ENCODE assay signal across 28 mouse cellular contexts in genomic region chrX:139366837-139367528, GRCm38 (mm10). TPM values are rescaled to one million over a fixed set of nuclear protein-coding genes. Genes with fewer than 3 reads are reported as not detected.
DNase-seq lines count a peak whose midpoint lies in the region; ATAC-seq and TF ChIP-seq lines count a peak whose summit lies in the region.
"Had no signal": no experiment of that assay in that cellular context is flagged by ENCODE, and none has a peak within 500 bp of the region (broad histone marks: within the 10 kb centered on the region; RNA-seq: fewer than 3 reads in every experiment).

No protein-coding gene starts in this region.

- H3K27me3 ChIP-seq in heart, postnatal 0 days (ENCODE audit: control insufficient read depth, insufficient read depth, low read length) = no peaks in the 10 kb centered on the region
- no peaks in the 10 kb centered on the region for H3K27me3 ChIP-seq in lung, embryonic 15.5 days
- H3K27me3 ChIP-seq in MEL (ENCODE audit: control insufficient read depth in 1 of 2, insufficient read depth in 2 of 2, low read length in 2 of 2) = no peaks in the 10 kb centered on the region
- no peaks in the 10 kb centered on the region for H3K27me3 ChIP-seq in intestine, postnatal 0 days (replicated peaks; ENCODE audit: control insufficient read depth, insufficient read depth, low read length)
- H3K27me3 ChIP-seq: megakaryocyte, embryonic 14.5 days had no signal

- TF ChIP-seq RAD21 in MEL (IDR thresholded peaks at IDR 0.05; ENCODE audit: low read depth, low read length) = peak; percentile 48

- no peak overlapping the region for H3K27ac ChIP-seq in heart, postnatal 0 days (ENCODE audit: low read depth)
- no peak overlapping the region for H3K27ac ChIP-seq in lung, embryonic 15.5 days
- H3K27ac ChIP-seq in MEL (ENCODE audit: control insufficient read depth, low read depth, low read length) = no peak overlapping the region
- H3K27ac ChIP-seq in intestine, postnatal 0 days (ENCODE audit: low read depth, low read length) = no peak overlapping the region

- no peak for TF ChIP-seq POLR2A in MEL (IDR thresholded peaks at IDR 0.05; ENCODE audit: control insufficient read depth in 1 of 2, insufficient read depth in 1 of 2, low read depth in 1 of 2, low read length in 2 of 2, poor library complexity in 1 of 2)

- no peaks in the 10 kb centered on the region for H3K79me2 ChIP-seq in MEL (ENCODE audit: control insufficient read depth, insufficient read depth, low read length, poor library complexity)

- H3K4me3 ChIP-seq in heart, postnatal 0 days (ENCODE audit: low read depth, low read length) = no peak overlapping the region
- H3K4me3 ChIP-seq in lung, embryonic 15.5 days = no peak overlapping the region
- H3K4me3 ChIP-seq in MEL (ENCODE audit: control insufficient read depth in 1 of 2, insufficient read depth in 1 of 2, low read depth in 2 of 2, low read length in 2 of 2) = no peak overlapping the region
- no peak overlapping the region for H3K4me3 ChIP-seq in intestine, postnatal 0 days (ENCODE audit: low read depth, low read length)
- H3K4me3 ChIP-seq: megakaryocyte, embryonic 14.5 days had no signal

- H3K4me2 ChIP-seq in heart, postnatal 0 days (ENCODE audit: low read depth, low read length) = no peak overlapping the region
- H3K4me2 ChIP-seq in lung, embryonic 15.5 days = no peak overlapping the region
- no peak overlapping the region for H3K4me2 ChIP-seq in intestine, postnatal 0 days (replicated peaks; ENCODE audit: low read depth)
- H3K4me2 ChIP-seq: liver, embryonic 11.5 days had no signal

- TF ChIP-seq EP300 in heart, postnatal 0 days (IDR thresholded peaks at IDR 0.05; ENCODE audit: low read depth) = no peak
- TF ChIP-seq EP300 in MEL (IDR thresholded peaks at IDR 0.05; ENCODE audit: low read depth in 1 of 2, low read length in 2 of 2) = no peak

- H3K9me3 ChIP-seq in heart, postnatal 0 days (replicated peaks; ENCODE audit: control insufficient read depth, low read length) = no peaks in the 10 kb centered on the region
- H3K9me3 ChIP-seq in lung, embryonic 15.5 days = no peaks in the 10 kb centered on the region
- H3K9me3 ChIP-seq in MEL (replicated peaks; ENCODE audit: insufficient read depth, low read length) = no peaks in the 10 kb centered on the region
- H3K9me3 ChIP-seq in intestine, postnatal 0 days (ENCODE audit: control insufficient read depth) = no peaks in the 10 kb centered on the region
- H3K9me3 ChIP-seq: megakaryocyte, embryonic 14.5 days had no signal

- intact Hi-C loops in heart, postnatal 36 days (cut with DNase I) = loop anchor here (5.0 to 10.0 kb wide), 2 partner anchors 350 to 412 kb away; no protein-coding TSS in a partner anchor

- H3K36me3 ChIP-seq in heart, postnatal 0 days (replicated peaks; ENCODE audit: control insufficient read depth, insufficient read depth, low read length) = no peaks in the 10 kb centered on the region
- no peaks in the 10 kb centered on the region for H3K36me3 ChIP-seq in lung, embryonic 15.5 days
- 0 out of 4 replicates have a peak, but pooled peaks cover 0 to 3% of the 10 kb centered on the region in 2 experiments for H3K36me3 ChIP-seq in MEL (ENCODE audit: control insufficient read depth in 1 of 2, insufficient read depth in 2 of 2, low read length in 2 of 2)
- H3K36me3 ChIP-seq in intestine, postnatal 0 days (ENCODE audit: control insufficient read depth, insufficient read depth) = no peaks in the 10 kb centered on the region

- WGBS in heart, postnatal 0 days = 73% methylated on average over 3 of the region's 3 CpGs
- 73% methylated on average over 3 of the region's 3 CpGs for WGBS in lung, embryonic 15.5 days
- WGBS in intestine, postnatal 0 days = 78% methylated on average over 3 of the region's 3 CpGs

- DNase-seq in heart, postnatal 0 days (ENCODE audit: low spot score) = no peak
- DNase-seq in heart, postnatal 36 days = no peak
- DNase-seq in lung, postnatal 10 days = no peak
- DNase-seq in MEL (ENCODE audit: low read depth, low spot score) = no peak
- DNase-seq in frontal cortex, postnatal 14 days (ENCODE audit: low spot score in 2 of 2) = no peak
- DNase-seq: adrenal gland, postnatal 25 days; cerebellum, adult 11-12 months; cerebellum, postnatal 14 days; gastrocnemius, postnatal 10 days; kidney, postnatal 14 days; layer of hippocampus, adult 9-11 months; lung, adult 18-20 months; right cerebral cortex, postnatal 14 days; spleen, adult 18-20 months; thymus, adult 18-20 months had no signal

- no peaks in the 10 kb centered on the region for H3K4me1 ChIP-seq in heart, postnatal 0 days (ENCODE audit: control insufficient read depth, insufficient read depth)
- H3K4me1 ChIP-seq in lung, embryonic 15.5 days = no peaks in the 10 kb centered on the region
- no peaks in the 10 kb centered on the region for H3K4me1 ChIP-seq in MEL (ENCODE audit: control insufficient read depth in 1 of 2, insufficient read depth in 2 of 2, low read length in 2 of 2)
- H3K4me1 ChIP-seq in intestine, postnatal 0 days (replicated peaks; ENCODE audit: control insufficient read depth, insufficient read depth, low read length) = no peaks in the 10 kb centered on the region
- H3K4me1 ChIP-seq: megakaryocyte, embryonic 14.5 days had no signal

- no peak for ATAC-seq in heart, postnatal 0 days (ENCODE audit: insufficient read depth, low read depth)
- ATAC-seq in lung, embryonic 15.5 days (ENCODE audit: borderline replicate concordance, extremely low read depth, low FRiP score, low TSS enrichment) = 0 out of 2 replicates have a peak, but pooled peaks have one; percentile 19
- peak; percentile 72 for ATAC-seq in intestine, postnatal 0 days
- ATAC-seq: activated CD4-positive, CD25-positive, alpha-beta regulatory T cell, adult 4 months; midbrain, embryonic 16.5 days had no signal

- no peak overlapping the region for H3K9ac ChIP-seq in heart, postnatal 0 days (replicated peaks; ENCODE audit: low read depth, low read length)
- no peak overlapping the region for H3K9ac ChIP-seq in lung, embryonic 15.5 days
- H3K9ac ChIP-seq in MEL (ENCODE audit: control insufficient read depth, low read depth, low read length, poor library complexity, severe bottlenecking) = no peak overlapping the region
- no peak overlapping the region for H3K9ac ChIP-seq in intestine, postnatal 0 days (ENCODE audit: low read depth, low read length)

- peak; percentile 33; the same call in 1 of the 2 replicates for TF ChIP-seq CTCF in heart, postnatal 0 days (IDR thresholded peaks at IDR 0.05; ENCODE audit: low read depth)
- peak in 2 of 3 experiments; percentile 9 to 47; a peak in 3 of 6 replicates for TF ChIP-seq CTCF in MEL (IDR thresholded peaks at IDR 0.05 in 2 of 3, conservative IDR thresholded peaks at IDR 0.05 in 1 of 3; ENCODE audit: control insufficient read depth in 1 of 3, insufficient read depth in 1 of 3, low read depth in 2 of 3, low read length in 3 of 3, poor library complexity in 1 of 3, severe bottlenecking in 1 of 3)
- TF ChIP-seq CTCF in intestine, postnatal 0 days (IDR thresholded peaks at IDR 0.05; ENCODE audit: low read depth) = peak; percentile 56

TF ChIP-seq in MEL, 35 proteins besides CTCF, POLR2A, EP300 and RAD21:
- TF ChIP-seq ETS1 (IDR thresholded peaks at IDR 0.05; ENCODE audit: low read depth, low read length) = no peak
- peak; percentile 19; the same call in 1 of the 2 replicates for TF ChIP-seq ZNF384 (IDR thresholded peaks at IDR 0.05; ENCODE audit: low read depth, low read length)
- peak; percentile 39; the same call in 1 of the 2 replicates for TF ChIP-seq SMC3 (IDR thresholded peaks at IDR 0.05; ENCODE audit: low read depth, low read length)

RNA-seq across cellular contexts. Expression of gene Trap1a, which starts 33.5 kb away (rescaled TPM):
- total RNA-seq in heart, postnatal 0 days (2014; rRNA removed; ENCODE audit: low replicate concordance) = not detected in 2 replicates
- polyA plus RNA-seq in heart, postnatal 0 days (2015; fragmentation: Nextera tagmentation; extraction: Ambion mirVana) = not detected in 2 replicates
- not detected for total RNA-seq in heart, postnatal 36 days (2021)
- not detected in 2 replicates for polyA plus RNA-seq in lung, embryonic 15.5 days (2015; fragmentation: Nextera tagmentation; extraction: Ambion mirVana)
- 383 and 424 TPM in 2 replicates for total RNA-seq in MEL (2012; rRNA removed)
- 100 to 1,000 TPM in 1 of 2 experiments, not detected in 1; 548 TPM for polyA plus RNA-seq in MEL (2012; ENCODE audit: insufficient read depth in 1 of 2, insufficient read length in 2 of 2, low read depth in 1 of 2, low replicate concordance in 2 of 2, missing spikeins in 1 of 2)
- not detected in 2 replicates for polyA plus RNA-seq in intestine, postnatal 0 days (2015; fragmentation: Nextera tagmentation; extraction: Ambion mirVana)
- total RNA-seq: adrenal gland, postnatal 25 days; gastrocnemius, postnatal 10 days; left cerebral cortex, adult 8-10 months; neutrophil, adult 5-6 weeks had no signal
- polyA plus RNA-seq: activated CD4-positive, CD25-positive, alpha-beta regulatory T cell, adult 4 months; C2C12; embryonic facial prominence, embryonic 14.5 days; heart, embryonic 16.5 days; limb, embryonic 11.5 days; midbrain, embryonic 16.5 days; stomach, embryonic 14.5 days had no signal

Comparison
In these comparisons a context has a peak if more than half of its experiments do, and no peak if none do; other contexts are left out.
1. RNA of gene Trap1a, which starts 33.5 kb away (polyA plus RNA-seq): 548 TPM in MEL; not detected in lung, embryonic 15.5 days, not detected in heart, postnatal 0 days and not detected in intestine, postnatal 0 days; every median in the first group is over 10 times any median in the second.
2. Peak in every context shown above with its lines, with median percentiles within 50 percentile points of each other: CTCF ChIP-seq.